In genomic region chr11:62601732-62602618, GRCm38 (mm10) we compare ENCODE assay signal across 8 mouse cellular contexts. TPM values are rescaled to one million over a fixed set of nuclear protein-coding genes. Genes with fewer than 3 reads are reported as not detected.
DNase-seq lines count a peak whose midpoint lies in the region; ATAC-seq lines count a peak whose summit lies in the region.

No protein-coding gene starts in this region.

- peaks cover 38% of the 10 kb centered on the region for H3K36me3 ChIP-seq in kidney, embryonic 15.5 days
- peaks cover 38% of the 10 kb centered on the region for H3K36me3 ChIP-seq in hindbrain, embryonic 10.5 days
- peaks cover 34% of the 10 kb centered on the region for H3K36me3 ChIP-seq in midbrain, embryonic 14.5 days (ENCODE audit: control insufficient read depth, insufficient read depth, low read length)

- WGBS in kidney, embryonic 15.5 days: 10% methylated on average over 17 of the region's 17 CpGs
- WGBS in hindbrain, embryonic 10.5 days: 14% methylated on average over 17 of the region's 17 CpGs
- WGBS in midbrain, embryonic 14.5 days: 12% methylated on average over 17 of the region's 17 CpGs

- H3K9ac ChIP-seq in kidney, embryonic 15.5 days: peak overlapping the region; percentile 53
- H3K9ac ChIP-seq in midbrain, embryonic 14.5 days (replicated peaks; ENCODE audit: low read length): peak overlapping the region; percentile 66

- peak overlapping the region; percentile 93 for H3K27ac ChIP-seq in kidney, embryonic 15.5 days
- peak overlapping the region; percentile 96 for H3K27ac ChIP-seq in hindbrain, embryonic 10.5 days
- peak overlapping the region; percentile 93 for H3K27ac ChIP-seq in midbrain, embryonic 14.5 days (replicated peaks; ENCODE audit: low read depth, low read length)

- H3K9me3 ChIP-seq in kidney, embryonic 15.5 days (replicated peaks): no peaks in the 10 kb centered on the region
- H3K9me3 ChIP-seq in hindbrain, embryonic 10.5 days: no peaks in the 10 kb centered on the region
- no peaks in the 10 kb centered on the region for H3K9me3 ChIP-seq in midbrain, embryonic 14.5 days (ENCODE audit: control insufficient read depth, low read length)

- H3K4me3 ChIP-seq in kidney, embryonic 15.5 days (replicated peaks): peak overlapping the region; percentile 77
- peak overlapping the region; percentile 71 for H3K4me3 ChIP-seq in hindbrain, embryonic 10.5 days
- peak overlapping the region; percentile 92 for H3K4me3 ChIP-seq in midbrain, embryonic 14.5 days (replicated peaks; ENCODE audit: low read depth, low read length)

- peak overlapping the region; percentile 62 for H3K4me2 ChIP-seq in kidney, embryonic 15.5 days
- peak overlapping the region; percentile 95 for H3K4me2 ChIP-seq in midbrain, embryonic 14.5 days (ENCODE audit: low read length)

- DNase-seq in kidney, adult 18-20 months: no peak
- DNase-seq in ZHBTc4 (ENCODE audit: low read depth, low spot score): peak; percentile 33
- no peak for DNase-seq in hindbrain, embryonic 10.5 days (ENCODE audit: low spot score)
- no peak for DNase-seq in midbrain, embryonic 14.5 days
- DNase-seq in left cerebral cortex, adult 8-10 months (ENCODE audit: low spot score in 2 of 2): no peak
- no peak for DNase-seq in layer of hippocampus, postnatal 36 days
- no peak for DNase-seq in retina, embryonic 14.5 days (ENCODE audit: low spot score)

- no peak; the same call in 1 of the 2 replicates for ATAC-seq in kidney, embryonic 15.5 days (replicated peaks; ENCODE audit: low FRiP score)
- 0 out of 2 replicates have a peak, but pooled peaks have one; percentile 6 for ATAC-seq in midbrain, embryonic 14.5 days (ENCODE audit: low FRiP score, low TSS enrichment)

- peaks cover 43% of the 10 kb centered on the region for H3K4me1 ChIP-seq in kidney, embryonic 15.5 days
- H3K4me1 ChIP-seq in hindbrain, embryonic 10.5 days (replicated peaks): peaks cover 38% of the 10 kb centered on the region
- H3K4me1 ChIP-seq in midbrain, embryonic 14.5 days (ENCODE audit: control insufficient read depth, insufficient read depth, low read length): peaks cover 35% of the 10 kb centered on the region

- H3K27me3 ChIP-seq in kidney, embryonic 15.5 days: no peaks in the 10 kb centered on the region
- H3K27me3 ChIP-seq in hindbrain, embryonic 10.5 days (ENCODE audit: insufficient read depth, poor library complexity, severe bottlenecking): no peaks in the 10 kb centered on the region
- H3K27me3 ChIP-seq in midbrain, embryonic 14.5 days (ENCODE audit: control insufficient read depth, insufficient read depth, low read length): no peaks in the 10 kb centered on the region

RNA-seq across cellular contexts. Expression of gene Trpv2, which starts 27.7 kb away (rescaled TPM):
- polyA plus RNA-seq in kidney, embryonic 15.5 days (2015; fragmentation: Nextera tagmentation; extraction: Ambion mirVana): 3.5 and 6.4 TPM in 2 replicates
- polyA plus RNA-seq in hindbrain, embryonic 10.5 days (2016; fragmentation: Nextera tagmentation; extraction: Ambion mirVana): 6.2 and 6.5 TPM in 2 replicates
- 26.4 and 28.0 TPM in 2 replicates for polyA plus RNA-seq in midbrain, embryonic 14.5 days (2014; fragmentation: Nextera tagmentation; extraction: Ambion mirVana)
- total RNA-seq in left cerebral cortex, adult 8-10 months (2022): 10 to 100 TPM; 17.9 to 20.2 (median 19.3) TPM
- total RNA-seq in layer of hippocampus, postnatal 36 days (2021): 10 to 100 TPM; 13.1 to 13.9 TPM

RNA-seq across cellular contexts. Expression of gene Lrrc75a, which starts 46.3 kb away (rescaled TPM):
- polyA plus RNA-seq in kidney, embryonic 15.5 days (2015; fragmentation: Nextera tagmentation; extraction: Ambion mirVana): 14.3 and 15.7 TPM in 2 replicates
- polyA plus RNA-seq in hindbrain, embryonic 10.5 days (2016; fragmentation: Nextera tagmentation; extraction: Ambion mirVana): 12.6 and 15.0 TPM in 2 replicates
- polyA plus RNA-seq in midbrain, embryonic 14.5 days (2014; fragmentation: Nextera tagmentation; extraction: Ambion mirVana): 11.1 and 13.1 TPM in 2 replicates
- 10 to 100 TPM; 18.8 to 21.2 (median 19.8) TPM for total RNA-seq in left cerebral cortex, adult 8-10 months (2022)
- 1 to 10 TPM; 7.7 to 8.1 TPM for total RNA-seq in layer of hippocampus, postnatal 36 days (2021)

RNA-seq across cellular contexts. Expression of gene Mmgt2, which starts 46.5 kb away (rescaled TPM):
- polyA plus RNA-seq in kidney, embryonic 15.5 days (2015; fragmentation: Nextera tagmentation; extraction: Ambion mirVana): 67.3 and 70.4 TPM in 2 replicates
- 36.1 and 47.3 TPM in 2 replicates for polyA plus RNA-seq in hindbrain, embryonic 10.5 days (2016; fragmentation: Nextera tagmentation; extraction: Ambion mirVana)
- polyA plus RNA-seq in midbrain, embryonic 14.5 days (2014; fragmentation: Nextera tagmentation; extraction: Ambion mirVana): 21.6 TPM in 2 replicates
- 10 to 100 TPM; 21.5 to 34.3 (median 25.6) TPM for total RNA-seq in left cerebral cortex, adult 8-10 months (2022)
- 10 to 100 TPM; 16.5 to 17.1 TPM for total RNA-seq in layer of hippocampus, postnatal 36 days (2021)

RNA-seq across cellular contexts. Expression of gene Ubb, which starts 51.0 kb away (rescaled TPM):
- 3,192 and 3,248 TPM in 2 replicates for polyA plus RNA-seq in kidney, embryonic 15.5 days (2015; fragmentation: Nextera tagmentation; extraction: Ambion mirVana)
- polyA plus RNA-seq in hindbrain, embryonic 10.5 days (2016; fragmentation: Nextera tagmentation; extraction: Ambion mirVana): 3,368 and 3,918 TPM in 2 replicates
- polyA plus RNA-seq in midbrain, embryonic 14.5 days (2014; fragmentation: Nextera tagmentation; extraction: Ambion mirVana): 4,878 and 5,143 TPM in 2 replicates
- 1,000 to 10,000 TPM; 1,765 to 1,972 (median 1,844) TPM for total RNA-seq in left cerebral cortex, adult 8-10 months (2022)
- total RNA-seq in layer of hippocampus, postnatal 36 days (2021): 1,000 to 10,000 TPM; 1,774 to 1,889 TPM
